ENCODE assay signal across 24 mouse cellular contexts in the genomic region with DNA sequence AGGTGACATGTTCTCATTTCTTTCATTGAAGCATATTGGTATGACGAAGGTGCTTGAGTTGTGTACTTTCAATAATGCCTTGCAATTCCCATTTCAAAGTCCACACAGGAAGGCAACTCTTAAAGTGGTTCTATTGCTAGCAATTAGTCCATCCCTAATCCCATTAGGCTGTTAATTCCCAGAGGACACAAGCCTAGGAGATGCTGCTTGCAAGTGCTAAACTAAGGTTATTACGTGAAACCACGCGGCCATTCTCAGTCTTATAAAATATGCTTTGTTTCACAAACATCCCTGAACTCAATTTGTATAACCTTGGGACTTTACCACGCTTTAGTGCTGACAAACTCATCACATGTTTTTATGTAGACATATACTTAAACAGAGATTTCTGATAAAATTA. TPM values are rescaled to one million over a fixed set of nuclear protein-coding genes. Genes with fewer than 3 reads are reported as not detected.
DNase-seq lines count a peak whose midpoint lies in the region; ATAC-seq and TF ChIP-seq lines count a peak whose summit lies in the region.
"Had no signal": no experiment of that assay in that cellular context is flagged by ENCODE, and none has a peak within 500 bp of the region (broad histone marks: within the 10 kb centered on the region; RNA-seq: fewer than 3 reads in every experiment).

No protein-coding gene starts in this region.

- no peak for ATAC-seq in liver, postnatal 0 days
- ATAC-seq in limb, embryonic 11.5 days (ENCODE audit: insufficient number of reproducible peaks, low FRiP score, low TSS enrichment, low read depth), result no peak
- ATAC-seq: intestine, embryonic 16.5 days had no signal

- DNase-seq in cerebellum, adult 9-10 months, result peak; percentile 13
- DNase-seq in cerebellum, adult 2 months, result no peak
- peak; percentile 50 for DNase-seq in liver, adult 2 months (ENCODE audit: extremely low read depth, low read depth, low spot score)
- DNase-seq in liver, postnatal 0 days, result no peak
- peak; percentile 18 for DNase-seq in limb, embryonic 11.5 days (ENCODE audit: low spot score)
- DNase-seq in retina, embryonic 14.5 days (ENCODE audit: low spot score), result peak; percentile 9
- no peak for DNase-seq in adrenal gland, adult (ENCODE audit: inconsistent age in 2 of 2, low spot score in 1 of 2)
- DNase-seq in layer of hippocampus, postnatal 14 days (ENCODE audit: low spot score in 2 of 2), result no peak
- DNase-seq: adrenal gland, postnatal 14 days; cerebellum, adult 8-10 months; gastrocnemius, postnatal 25 days; heart, adult 2 months; heart, postnatal 4 days; kidney, adult 9 months; kidney, postnatal 36 days; lung, adult 18-20 months; midbrain, embryonic 14.5 days; thymus, adult 2 months; thymus, postnatal 4 days had no signal

- H3K27me3 ChIP-seq in cerebellum, adult 2 months (ENCODE audit: control insufficient read depth, insufficient read depth, low read length), result no peaks in the 10 kb centered on the region
- no peaks in the 10 kb centered on the region for H3K27me3 ChIP-seq in liver, adult 2 months (ENCODE audit: control insufficient read depth, insufficient read depth, low read length)
- no peaks in the 10 kb centered on the region for H3K27me3 ChIP-seq in liver, postnatal 0 days (ENCODE audit: insufficient read depth, low read length)
- H3K27me3 ChIP-seq in limb, embryonic 11.5 days (ENCODE audit: control insufficient read depth, insufficient read depth, low read length), result no peaks in the 10 kb centered on the region
- H3K27me3 ChIP-seq: heart, embryonic 15.5 days; hindbrain, embryonic 15.5 days; neural tube, embryonic 12.5 days had no signal

- H3K4me2 ChIP-seq in liver, postnatal 0 days (ENCODE audit: low read depth, low read length), result no peak overlapping the region
- H3K4me2 ChIP-seq in limb, embryonic 11.5 days (ENCODE audit: low read depth, severe bottlenecking), result no peak overlapping the region

- no peak overlapping the region for H3K4me3 ChIP-seq in cerebellum, adult 2 months (replicated peaks; ENCODE audit: insufficient read depth, low read depth, low read length)
- no peak overlapping the region for H3K4me3 ChIP-seq in liver, adult 2 months (ENCODE audit: insufficient read depth, low read depth, low read length)
- H3K4me3 ChIP-seq in liver, postnatal 0 days (ENCODE audit: low read depth, low read length), result no peak overlapping the region
- H3K4me3 ChIP-seq in limb, embryonic 11.5 days (ENCODE audit: low read depth, low read length), result no peak overlapping the region
- H3K4me3 ChIP-seq: heart, adult 2 months; heart, embryonic 15.5 days; hindbrain, embryonic 15.5 days; neural tube, embryonic 12.5 days had no signal

- no peaks in the 10 kb centered on the region for H3K79me2 ChIP-seq in liver, adult 2 months (ENCODE audit: control insufficient read depth, insufficient read depth, low read length)

- no peak for TF ChIP-seq EP300 in liver, postnatal 0 days (IDR thresholded peaks at IDR 0.05; ENCODE audit: low read depth)

- 91% methylated on average over 5 of the region's 5 CpGs for WGBS in cerebellum, adult 2 months
- WGBS in liver, adult 2 months, result 71% methylated on average over 5 of the region's 5 CpGs
- 80% methylated on average over 5 of the region's 5 CpGs for WGBS in liver, postnatal 0 days (ENCODE audit: insufficient replicate concordance)
- 81% methylated on average over 5 of the region's 5 CpGs for WGBS in limb, embryonic 11.5 days

- no peak overlapping the region for H3K9ac ChIP-seq in liver, adult 2 months (ENCODE audit: low read depth, low read length)
- H3K9ac ChIP-seq in liver, postnatal 0 days (replicated peaks), result no peak overlapping the region
- no peak overlapping the region for H3K9ac ChIP-seq in limb, embryonic 11.5 days (ENCODE audit: low read length)
- H3K9ac ChIP-seq: heart, embryonic 15.5 days; hindbrain, embryonic 15.5 days; neural tube, embryonic 12.5 days had no signal

- H3K4me1 ChIP-seq in cerebellum, adult 2 months (ENCODE audit: control insufficient read depth, insufficient read depth, low read length), result no peaks in the 10 kb centered on the region
- peaks cover 8% of the 10 kb centered on the region for H3K4me1 ChIP-seq in liver, adult 2 months (ENCODE audit: control insufficient read depth, insufficient read depth, low read length)
- peaks cover 5% of the 10 kb centered on the region; the same call in 1 of the 2 replicates for H3K4me1 ChIP-seq in liver, postnatal 0 days (ENCODE audit: insufficient read depth)
- H3K4me1 ChIP-seq in limb, embryonic 11.5 days (ENCODE audit: control insufficient read depth, insufficient read depth, low read length), result no peaks in the 10 kb centered on the region

- H3K27ac ChIP-seq in cerebellum, adult 2 months (ENCODE audit: insufficient read depth, low read length), result no peak overlapping the region
- H3K27ac ChIP-seq in liver, adult 2 months (replicated peaks; ENCODE audit: insufficient read depth, low read depth, low read length), result no peak overlapping the region
- H3K27ac ChIP-seq in liver, postnatal 0 days (ENCODE audit: low read depth), result no peak overlapping the region
- no peak overlapping the region for H3K27ac ChIP-seq in limb, embryonic 11.5 days (replicated peaks; ENCODE audit: low read depth, low read length)
- H3K27ac ChIP-seq: hindbrain, embryonic 15.5 days; neural tube, embryonic 12.5 days had no signal

- H3K9me3 ChIP-seq in liver, postnatal 0 days (ENCODE audit: low read length), result no peaks in the 10 kb centered on the region
- H3K9me3 ChIP-seq in limb, embryonic 11.5 days (ENCODE audit: control insufficient read depth, low read length), result no peaks in the 10 kb centered on the region
- H3K9me3 ChIP-seq: heart, embryonic 15.5 days; hindbrain, embryonic 15.5 days; neural tube, embryonic 12.5 days had no signal

- no peaks in the 10 kb centered on the region for H3K36me3 ChIP-seq in liver, adult 2 months (ENCODE audit: control insufficient read depth, insufficient read depth, low read length)
- H3K36me3 ChIP-seq in liver, postnatal 0 days (replicated peaks; ENCODE audit: insufficient read depth, low read length), result no peaks in the 10 kb centered on the region
- no peaks in the 10 kb centered on the region for H3K36me3 ChIP-seq in limb, embryonic 11.5 days (ENCODE audit: control insufficient read depth, insufficient read depth, low read length)
- H3K36me3 ChIP-seq: heart, embryonic 15.5 days; hindbrain, embryonic 15.5 days; neural tube, embryonic 12.5 days had no signal

- no peak for TF ChIP-seq CTCF in cerebellum, adult 2 months (IDR thresholded peaks at IDR 0.05; ENCODE audit: borderline replicate concordance, insufficient read depth, low read depth, low read length)
- no peak for TF ChIP-seq CTCF in liver, adult 2 months (IDR thresholded peaks at IDR 0.05; ENCODE audit: low read depth, low read length)
- no peak for TF ChIP-seq CTCF in liver, postnatal 0 days (IDR thresholded peaks at IDR 0.05; ENCODE audit: low read depth)

- TF ChIP-seq POLR2A in cerebellum, adult 2 months (IDR thresholded peaks at IDR 0.05; ENCODE audit: borderline replicate concordance, insufficient read depth, low read length), result no peak
- TF ChIP-seq POLR2A in liver, adult 2 months (IDR thresholded peaks at IDR 0.05; ENCODE audit: extremely low read depth, insufficient read depth, low read length), result no peak

RNA-seq across cellular contexts. Expression of gene Hist1h1c, which starts 1.5 kb away (rescaled TPM):
- polyA plus RNA-seq in cerebellum, adult 2 months (2012; rRNA removed), result 34.6 and 42.8 TPM in 2 replicates
- total RNA-seq in liver, adult 2 months (2014; rRNA removed), result 43.6 and 68.1 TPM in 2 replicates
- polyA plus RNA-seq in liver, adult 2 months (2012; rRNA removed), result 20.9 and 31.6 TPM in 2 replicates
- polyA plus RNA-seq in liver, postnatal 0 days (2015; fragmentation: Nextera tagmentation; extraction: Ambion mirVana), result 69.6 and 74.1 TPM in 2 replicates
- polyA plus RNA-seq in limb, embryonic 11.5 days (2014; fragmentation: Nextera tagmentation; extraction: Ambion mirVana), result 15.4 and 16.6 TPM in 2 replicates
- 10 to 100 TPM; 64.6 to 74.5 TPM for total RNA-seq in layer of hippocampus, postnatal 14 days (2021)

RNA-seq across cellular contexts. Expression of gene Hist1h3c, which starts 8.3 kb away (rescaled TPM):
- polyA plus RNA-seq in cerebellum, adult 2 months (2012; rRNA removed), result 0.23 and 0.30 TPM in 2 replicates
- total RNA-seq in liver, adult 2 months (2014; rRNA removed), result 8.0 and 24.1 TPM in 2 replicates
- polyA plus RNA-seq in liver, adult 2 months (2012; rRNA removed), result 0.20 and 0.27 TPM in 2 replicates
- polyA plus RNA-seq in liver, postnatal 0 days (2015; fragmentation: Nextera tagmentation; extraction: Ambion mirVana), result 2.8 and 3.5 TPM in 2 replicates
- 13.3 and 14.0 TPM in 2 replicates for polyA plus RNA-seq in limb, embryonic 11.5 days (2014; fragmentation: Nextera tagmentation; extraction: Ambion mirVana)
- total RNA-seq in layer of hippocampus, postnatal 14 days (2021), result 10 to 100 TPM; 11.9 to 12.2 TPM
- total RNA-seq: left cerebral cortex, adult 18-20 months had no signal
- polyA plus RNA-seq: heart, adult 2 months had no signal

RNA-seq across cellular contexts. Expression of gene Hist1h2bb, which starts 9.4 kb away (rescaled TPM):
- polyA plus RNA-seq in cerebellum, adult 2 months (2012; rRNA removed), result 0.56 and 0.97 TPM in 2 replicates
- 41.9 and 75.6 TPM in 2 replicates for total RNA-seq in liver, adult 2 months (2014; rRNA removed)
- polyA plus RNA-seq in liver, adult 2 months (2012; rRNA removed), result 0.41 and 0.55 TPM in 2 replicates
- 1.6 and 2.7 TPM in 2 replicates for polyA plus RNA-seq in liver, postnatal 0 days (2015; fragmentation: Nextera tagmentation; extraction: Ambion mirVana)
- polyA plus RNA-seq in limb, embryonic 11.5 days (2014; fragmentation: Nextera tagmentation; extraction: Ambion mirVana), result 1.7 and 3.4 TPM in 2 replicates
- total RNA-seq in layer of hippocampus, postnatal 14 days (2021), result 10 to 100 TPM; 19.6 to 29.4 TPM
- polyA plus RNA-seq: hindbrain, embryonic 15.5 days had no signal

RNA-seq across cellular contexts. Expression of gene Hist1h2ab, which starts 13.8 kb away (rescaled TPM):
- polyA plus RNA-seq in cerebellum, adult 2 months (2012; rRNA removed), result 1.1 TPM in 1 of 2 replicates, not detected in the other
- total RNA-seq in liver, adult 2 months (2014; rRNA removed), result 19.4 and 55.8 TPM in 2 replicates
- 0.45 and 1.0 TPM in 2 replicates for polyA plus RNA-seq in liver, adult 2 months (2012; rRNA removed)
- polyA plus RNA-seq in liver, postnatal 0 days (2015; fragmentation: Nextera tagmentation; extraction: Ambion mirVana), result 46.5 and 47.4 TPM in 2 replicates
- 63.8 and 65.5 TPM in 2 replicates for polyA plus RNA-seq in limb, embryonic 11.5 days (2014; fragmentation: Nextera tagmentation; extraction: Ambion mirVana)
- total RNA-seq in layer of hippocampus, postnatal 14 days (2021), result 10 to 100 TPM; 27.5 to 46.6 TPM

RNA-seq across cellular contexts. Expression of gene Hist1h3b, which starts 15.0 kb away (rescaled TPM):
- polyA plus RNA-seq in cerebellum, adult 2 months (2012; rRNA removed), result 0.40 TPM in 1 of 2 replicates, not detected in the other
- 15.2 and 31.1 TPM in 2 replicates for total RNA-seq in liver, adult 2 months (2014; rRNA removed)
- polyA plus RNA-seq in liver, adult 2 months (2012; rRNA removed), result 0.23 and 0.58 TPM in 2 replicates
- polyA plus RNA-seq in liver, postnatal 0 days (2015; fragmentation: Nextera tagmentation; extraction: Ambion mirVana), result 10.2 and 16.0 TPM in 2 replicates
- 7.5 and 12.0 TPM in 2 replicates for polyA plus RNA-seq in limb, embryonic 11.5 days (2014; fragmentation: Nextera tagmentation; extraction: Ambion mirVana)
- total RNA-seq in layer of hippocampus, postnatal 14 days (2021), result 10 to 100 TPM; 26.7 to 45.4 TPM

Comparison
In these comparisons a context has a peak if more than half of its experiments do, and no peak if none do; other contexts are left out.
1. DNase-seq: peak in cerebellum, adult 9-10 months (single experiment), liver, adult 2 months (single experiment), limb, embryonic 11.5 days (single experiment) and retina, embryonic 14.5 days (single experiment); none in cerebellum, adult 2 months (0 of 2), liver, postnatal 0 days (single experiment), adrenal gland, adult (0 of 2) and layer of hippocampus, postnatal 14 days (0 of 2).